Mouse (Mus musculus): ENCODE measurements at regions not wholly inside any gene's neighbourhood (a gene's known extent, or its start where the extent isn't known, plus 50 kb on each side); places are given as distances from the start of the nearest gene placed in this dataset.

DNA sequence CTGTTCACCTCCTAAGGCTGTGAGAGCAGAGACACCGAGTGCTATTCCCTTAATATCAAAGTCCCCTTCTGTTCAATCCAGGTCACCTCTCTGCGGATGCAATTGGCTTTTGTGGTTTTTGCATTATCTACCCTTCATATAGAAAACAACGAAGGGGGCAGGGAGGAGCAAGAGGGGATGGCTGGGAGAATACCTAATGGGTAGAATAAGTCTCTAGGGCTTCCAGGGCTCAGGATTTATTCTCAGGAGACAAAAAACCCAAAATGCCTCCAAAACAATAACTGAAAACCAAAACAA is 52.5 kb upstream of the Slc38a2 start:
- no peak for TF ChIP-seq CTCF (IDR thresholded peaks at IDR 0.05; ENCODE audit: borderline replicate concordance, control insufficient read depth, extremely low read depth, insufficient read depth, low read length, poor library complexity)
- TF ChIP-seq POLR2A (IDR thresholded peaks at IDR 0.05; ENCODE audit: control insufficient read depth, extremely low read depth, insufficient read depth, low read length, poor library complexity): no peak
